Mouse (Mus musculus): ENCODE data around the gene Gm21883. TPM values are rescaled to one million over a fixed set of nuclear protein-coding genes. Genes with fewer than 3 reads are reported as not detected.

Gm21883 gene
- not detected in 2 replicates for polyA plus RNA-seq (2012; rRNA removed)

GRCm38 (mm10) chrX:31574183-31574582 is at the start of gene Gm21883:
Gene Gm21883, minus strand, starts transcription at chrX:31574283.

GRCm38 (mm10) chrX:31618820-31619219 is 44.7 kb upstream of the Gm21883 start, which contains the start of gene Spin2e:
Gene Spin2e, minus strand, starts transcription at chrX:31618920.

Other genes with a start within 250 kb of the Gm21883 start
- not detected in 2 replicates for gene Btbd35f26, start 237.8 kb downstream of the Gm21883 start, polyA plus RNA-seq (2012; rRNA removed)
- gene Btbd35f19, start 190.4 kb downstream of the Gm21883 start, polyA plus RNA-seq (2012; rRNA removed): not detected in 2 replicates
- not detected in 2 replicates for gene Spin2e, start 44.6 kb upstream of the Gm21883 start, polyA plus RNA-seq (2012; rRNA removed)
- gene Btbd35f25, start 142.9 kb upstream of the Gm21883 start, polyA plus RNA-seq (2012; rRNA removed): not detected in 2 replicates

All from ovary, adult 2 months (tissue).